Mouse (Mus musculus): ENCODE results near the gene Trim41. TPM values are rescaled to one million over a fixed set of nuclear protein-coding genes. Genes with fewer than 3 reads are reported as not detected.

Trim41 gene
- polyA plus RNA-seq, 1 experiment from 2014 or later: 4.0 TPM

GRCm38 (mm10) chr11:48808304-48808646, 8.9 kb downstream of the Trim41 start:
- Histone ChIP-seq H3K4me1 (replicated peaks; ENCODE audit: control insufficient read depth, insufficient read depth) (no peaks in the 10 kb centered on the region), H3K4me3 (ENCODE audit: low read depth, low read length) (no peak overlapping the region), H3K27me3 (ENCODE audit: control insufficient read depth, insufficient read depth, low read length) (no peaks in the 10 kb centered on the region), H3K9me3 (ENCODE audit: control insufficient read depth, low read length) (no peaks in the 10 kb centered on the region), H3K9ac (ENCODE audit: low read length) (no peak overlapping the region), H3K4me2 (replicated peaks; ENCODE audit: low read depth) (no peak overlapping the region), H3K27ac (replicated peaks) (peak overlapping the region; percentile 45), H3K36me3 (ENCODE audit: control insufficient read depth, insufficient read depth, low read length) (peaks cover 44% of the 10 kb centered on the region)
- no peak for TF ChIP-seq EP300 (optimal IDR thresholded peaks at IDR 0.05)
- no peak for TF ChIP-seq CTCF (IDR thresholded peaks at IDR 0.05; ENCODE audit: low read depth)
- ATAC-seq (ENCODE audit: low FRiP score, low TSS enrichment): no peak
- no peak for DNase-seq (ENCODE audit: low spot score)

GRCm38 (mm10) chr11:48807563-48808303, 9.4 kb downstream of the Trim41 start:
- Histone ChIP-seq H3K27me3 (ENCODE audit: control insufficient read depth, insufficient read depth, low read length) (no peaks in the 10 kb centered on the region), H3K9me3 (ENCODE audit: control insufficient read depth, low read length) (no peaks in the 10 kb centered on the region), H3K36me3 (ENCODE audit: control insufficient read depth, insufficient read depth, low read length) (peaks cover 49% of the 10 kb centered on the region), H3K4me2 (replicated peaks; ENCODE audit: low read depth) (no peak overlapping the region), H3K9ac (ENCODE audit: low read length) (no peak overlapping the region), H3K4me1 (replicated peaks; ENCODE audit: control insufficient read depth, insufficient read depth) (no peaks in the 10 kb centered on the region), H3K4me3 (ENCODE audit: low read depth, low read length) (no peak overlapping the region), H3K27ac (replicated peaks) (no peak overlapping the region; the same call in 1 of the 2 replicates)
- DNase-seq (ENCODE audit: low spot score) (no peak), ATAC-seq (ENCODE audit: low FRiP score, low TSS enrichment) (peak; percentile 21; the same call in 1 of the 2 replicates)
- WGBS: 58% methylated on average over 14 of the region's 14 CpGs
- no peak for TF ChIP-seq CTCF (IDR thresholded peaks at IDR 0.05; ENCODE audit: low read depth)
- no peak for TF ChIP-seq EP300 (optimal IDR thresholded peaks at IDR 0.05)

GRCm38 (mm10) chr11:48806856-48807562, 10.1 kb downstream of the Trim41 start:
- WGBS: 62% methylated on average over 21 of the region's 21 CpGs
- H3K36me3 ChIP-seq (ENCODE audit: control insufficient read depth, insufficient read depth, low read length): peaks cover 47% of the 10 kb centered on the region
- no peak for DNase-seq (ENCODE audit: low spot score)
- peak; percentile 41; the same call in 1 of the 2 replicates for ATAC-seq (ENCODE audit: low FRiP score, low TSS enrichment)
- no peak overlapping the region for H3K4me3 ChIP-seq (ENCODE audit: low read depth, low read length)
- no peaks in the 10 kb centered on the region for H3K4me1 ChIP-seq (replicated peaks; ENCODE audit: control insufficient read depth, insufficient read depth)
- no peak overlapping the region for H3K4me2 ChIP-seq (replicated peaks; ENCODE audit: low read depth)
- no peaks in the 10 kb centered on the region for H3K9me3 ChIP-seq (ENCODE audit: control insufficient read depth, low read length)
- TF ChIP-seq CTCF (IDR thresholded peaks at IDR 0.05; ENCODE audit: low read depth) (no peak), EP300 (optimal IDR thresholded peaks at IDR 0.05) (no peak)
- peak overlapping the region; percentile 53; the same call in 1 of the 2 replicates for H3K27ac ChIP-seq (replicated peaks)
- no peak overlapping the region; the same call in 1 of the 2 replicates for H3K9ac ChIP-seq (ENCODE audit: low read length)
- no peaks in the 10 kb centered on the region for H3K27me3 ChIP-seq (ENCODE audit: control insufficient read depth, insufficient read depth, low read length)

GRCm38 (mm10) chr11:48804922-48805321, 12.2 kb downstream of the Trim41 start:
- H3K27me3 ChIP-seq (ENCODE audit: control insufficient read depth, insufficient read depth, low read length): no peaks in the 10 kb centered on the region
- 86% methylated on average over 2 of the region's 2 CpGs for WGBS

GRCm38 (mm10) chr11:48803988-48804387, 13.2 kb downstream of the Trim41 start:
- H3K4me1 ChIP-seq (replicated peaks; ENCODE audit: control insufficient read depth, insufficient read depth): no peaks in the 10 kb centered on the region
- H3K4me2 ChIP-seq (replicated peaks; ENCODE audit: low read depth): no peak overlapping the region
- no peak overlapping the region for H3K4me3 ChIP-seq (ENCODE audit: low read depth, low read length)
- 96% methylated on average over 2 of the region's 2 CpGs for WGBS
- no peaks in the 10 kb centered on the region for H3K27me3 ChIP-seq (ENCODE audit: control insufficient read depth, insufficient read depth, low read length)
- H3K9ac ChIP-seq (ENCODE audit: low read length): no peak overlapping the region
- no peak overlapping the region for H3K27ac ChIP-seq (replicated peaks)
- ATAC-seq (ENCODE audit: low FRiP score, low TSS enrichment) (no peak), DNase-seq (ENCODE audit: low spot score) (no peak)
- TF ChIP-seq EP300 (optimal IDR thresholded peaks at IDR 0.05) (no peak), CTCF (IDR thresholded peaks at IDR 0.05; ENCODE audit: low read depth) (no peak)
- H3K36me3 ChIP-seq (ENCODE audit: control insufficient read depth, insufficient read depth, low read length): peaks cover 42% of the 10 kb centered on the region
- no peaks in the 10 kb centered on the region for H3K9me3 ChIP-seq (ENCODE audit: control insufficient read depth, low read length)

More at GRCm38 (mm10) chr11:48804922-48805321, 12.2 kb downstream of the Trim41 start:
- TF ChIP-seq CTCF (IDR thresholded peaks at IDR 0.05; ENCODE audit: low read depth) (no peak), EP300 (optimal IDR thresholded peaks at IDR 0.05) (no peak)
- no peaks in the 10 kb centered on the region for H3K4me1 ChIP-seq (replicated peaks; ENCODE audit: control insufficient read depth, insufficient read depth)
- H3K36me3 ChIP-seq (ENCODE audit: control insufficient read depth, insufficient read depth, low read length): peaks cover 45% of the 10 kb centered on the region
- no peak overlapping the region for H3K9ac ChIP-seq (ENCODE audit: low read length)
- ATAC-seq (ENCODE audit: low FRiP score, low TSS enrichment) (no peak), DNase-seq (ENCODE audit: low spot score) (no peak)
- no peaks in the 10 kb centered on the region for H3K9me3 ChIP-seq (ENCODE audit: control insufficient read depth, low read length)
- no peak overlapping the region for H3K4me3 ChIP-seq (ENCODE audit: low read depth, low read length)
- no peak overlapping the region for H3K4me2 ChIP-seq (replicated peaks; ENCODE audit: low read depth)
- no peak overlapping the region for H3K27ac ChIP-seq (replicated peaks)

Data from stomach, postnatal 0 days (tissue).